Mouse (Mus musculus): ENCODE measurements around the gene Ccdc187. TPM values are rescaled to one million over a fixed set of nuclear protein-coding genes. Genes with fewer than 3 reads are reported as not detected.

Ccdc187 gene
- total RNA-seq, 1 experiment: 0.18 TPM

GRCm38 (mm10) chr2:26264646-26265045, 29.7 kb downstream of the Ccdc187 start:
- Histone ChIP-seq H3K9me3 (ENCODE audit: control insufficient read depth, insufficient read depth, low read depth, low read length) (no peaks in the 10 kb centered on the region), H3K36me3 (ENCODE audit: control insufficient read depth, insufficient read depth, low read length, poor library complexity, severe bottlenecking) (no peaks in the 10 kb centered on the region), H3K9ac (ENCODE audit: insufficient read depth, low read depth, low read length, poor library complexity, severe bottlenecking) (no peak overlapping the region), H3K4me1 (ENCODE audit: control insufficient read depth in 2 of 2, insufficient read depth in 2 of 2, low read length in 2 of 2, poor library complexity in 1 of 2) (no peaks in the 10 kb centered on the region), H3K27ac (ENCODE audit: insufficient read depth, low read depth, low read length, poor library complexity, severe bottlenecking) (no peak overlapping the region), H3K4me3 (ENCODE audit: insufficient read depth in 1 of 2, low read depth in 1 of 2, low read length in 2 of 2, poor library complexity in 1 of 2, severe bottlenecking in 1 of 2) (no peak overlapping the region)
- in situ Hi-C loops (cut with MboI; ENCODE audit: low sequenced_read_pairs in 2 of 2, unreplicated experiment in 2 of 2): no loop called here
- TF ChIP-seq ZC3H11A (IDR thresholded peaks at IDR 0.05; ENCODE audit: borderline replicate concordance, low read depth, low read length) (no peak), CHD2 (IDR thresholded peaks at IDR 0.05; ENCODE audit: low read depth, low read length) (no peak), ZNF384 (IDR thresholded peaks at IDR 0.05; ENCODE audit: low read depth, low read length) (no peak), MAFK (IDR thresholded peaks at IDR 0.05; ENCODE audit: insufficient read depth, low read depth, low read length) (no peak), HCFC1 (IDR thresholded peaks at IDR 0.05; ENCODE audit: borderline replicate concordance, insufficient read depth, low read length) (no peak)
- no peak for DNase-seq (ENCODE audit: low read depth, low spot score)

DNA sequence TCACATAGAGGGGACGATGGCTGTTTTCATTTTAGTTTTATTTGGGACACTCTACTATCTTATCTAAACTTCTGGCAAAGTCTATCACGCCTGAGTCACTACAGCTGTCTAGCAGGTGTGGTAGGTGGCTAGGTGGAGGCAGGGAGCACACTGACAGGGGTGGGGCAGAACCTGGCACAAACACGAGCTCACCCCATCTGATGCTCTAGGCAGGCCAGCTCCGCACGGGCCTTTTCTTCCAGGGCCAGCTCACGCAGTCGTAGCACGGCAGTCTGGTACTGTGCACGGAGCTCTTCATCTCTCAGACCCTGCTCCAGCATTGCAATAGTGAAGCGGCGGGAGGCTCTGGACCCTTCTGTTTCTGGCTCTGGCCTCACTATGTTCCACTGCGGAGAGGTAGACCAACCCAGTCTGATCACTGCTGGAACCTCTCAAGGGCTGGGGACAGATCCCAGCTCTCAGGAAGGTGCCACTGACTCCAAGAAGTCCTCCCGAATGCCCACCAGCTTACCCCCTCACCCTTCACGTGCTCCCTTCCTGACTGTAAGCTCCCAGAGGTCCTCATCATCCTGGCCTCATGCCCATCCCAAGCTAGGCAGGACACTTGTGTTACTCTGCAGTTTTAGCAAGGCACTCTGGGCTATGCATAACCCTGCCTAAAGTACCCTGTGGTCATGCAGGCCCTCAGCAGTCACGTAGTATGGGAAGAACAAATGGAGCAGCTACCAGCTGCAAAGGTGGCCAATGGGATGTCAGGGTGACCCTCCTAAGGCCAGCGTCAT, 36.9 kb downstream of the Ccdc187 start:
- Histone ChIP-seq H3K4me3 (ENCODE audit: insufficient read depth in 1 of 2, low read depth in 1 of 2, low read length in 2 of 2, poor library complexity in 1 of 2, severe bottlenecking in 1 of 2) (no peak overlapping the region), H3K4me1 (ENCODE audit: control insufficient read depth in 2 of 2, insufficient read depth in 2 of 2, low read length in 2 of 2, poor library complexity in 1 of 2) (peaks cover 0 to 11% of the 10 kb centered on the region in 2 experiments; a peak in 1 of 4 replicates), H3K36me3 (ENCODE audit: control insufficient read depth, insufficient read depth, low read length, poor library complexity, severe bottlenecking) (no peaks in the 10 kb centered on the region), H3K9ac (ENCODE audit: insufficient read depth, low read depth, low read length, poor library complexity, severe bottlenecking) (no peak overlapping the region), H3K9me3 (ENCODE audit: control insufficient read depth, insufficient read depth, low read depth, low read length) (no peaks in the 10 kb centered on the region), H3K27ac (ENCODE audit: insufficient read depth, low read depth, low read length, poor library complexity, severe bottlenecking) (no peak overlapping the region)
- in situ Hi-C loops (cut with MboI; ENCODE audit: low sequenced_read_pairs in 2 of 2, unreplicated experiment in 2 of 2): no loop called here
- DNase-seq (ENCODE audit: low read depth, low spot score): no peak
- TF ChIP-seq HCFC1 (IDR thresholded peaks at IDR 0.05; ENCODE audit: borderline replicate concordance, insufficient read depth, low read length) (no peak), ZNF384 (IDR thresholded peaks at IDR 0.05; ENCODE audit: low read depth, low read length) (no peak), CHD2 (IDR thresholded peaks at IDR 0.05; ENCODE audit: low read depth, low read length) (no peak), MAFK (IDR thresholded peaks at IDR 0.05; ENCODE audit: insufficient read depth, low read depth, low read length) (no peak), ZC3H11A (IDR thresholded peaks at IDR 0.05; ENCODE audit: borderline replicate concordance, low read depth, low read length) (no peak)

DNA sequence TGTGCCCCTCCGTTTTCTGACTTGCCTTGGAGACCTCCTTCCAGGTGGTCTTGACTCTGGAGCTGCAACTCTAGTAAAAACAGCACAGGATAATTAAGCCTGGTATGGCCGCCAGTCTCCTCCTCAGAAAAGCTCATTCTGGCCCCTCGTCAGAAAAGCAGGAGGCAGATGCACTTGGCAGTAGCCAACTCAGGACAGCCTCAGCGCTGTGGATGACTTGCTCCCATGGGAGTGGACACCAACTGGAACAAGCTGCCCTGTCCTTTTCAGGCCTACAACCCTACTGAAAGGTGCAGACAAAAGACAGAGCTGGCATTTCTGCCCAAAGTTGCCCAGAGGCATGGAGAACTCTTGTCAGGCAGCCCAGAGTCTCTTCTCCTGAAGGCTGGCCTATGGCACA, 39.5 kb downstream of the Ccdc187 start:
- in situ Hi-C loops (cut with MboI; ENCODE audit: low sequenced_read_pairs in 2 of 2, unreplicated experiment in 2 of 2): no loop called here
- H3K4me1 ChIP-seq (ENCODE audit: control insufficient read depth in 2 of 2, insufficient read depth in 2 of 2, low read length in 2 of 2, poor library complexity in 1 of 2): peaks cover 0 to 11% of the 10 kb centered on the region in 2 experiments; a peak in 1 of 4 replicates
- H3K4me3 ChIP-seq (ENCODE audit: insufficient read depth in 1 of 2, low read depth in 1 of 2, low read length in 2 of 2, poor library complexity in 1 of 2, severe bottlenecking in 1 of 2): no peak overlapping the region
- H3K9ac ChIP-seq (ENCODE audit: insufficient read depth, low read depth, low read length, poor library complexity, severe bottlenecking): no peak overlapping the region
- no peaks in the 10 kb centered on the region for H3K36me3 ChIP-seq (ENCODE audit: control insufficient read depth, insufficient read depth, low read length, poor library complexity, severe bottlenecking)
- DNase-seq (ENCODE audit: low read depth, low spot score): no peak
- TF ChIP-seq CHD2 (IDR thresholded peaks at IDR 0.05; ENCODE audit: low read depth, low read length): no peak
- H3K9me3 ChIP-seq (ENCODE audit: control insufficient read depth, insufficient read depth, low read depth, low read length): no peaks in the 10 kb centered on the region
- H3K27ac ChIP-seq (ENCODE audit: insufficient read depth, low read depth, low read length, poor library complexity, severe bottlenecking): no peak overlapping the region

GRCm38 (mm10) chr2:26252514-26253206, 41.7 kb downstream of the Ccdc187 start:
- Histone ChIP-seq H3K27ac (ENCODE audit: insufficient read depth, low read depth, low read length, poor library complexity, severe bottlenecking) (no peak overlapping the region), H3K9ac (ENCODE audit: insufficient read depth, low read depth, low read length, poor library complexity, severe bottlenecking) (no peak overlapping the region), H3K36me3 (ENCODE audit: control insufficient read depth, insufficient read depth, low read length, poor library complexity, severe bottlenecking) (no peaks in the 10 kb centered on the region), H3K4me1 (ENCODE audit: control insufficient read depth in 2 of 2, insufficient read depth in 2 of 2, low read length in 2 of 2, poor library complexity in 1 of 2) (peaks cover 0 to 9% of the 10 kb centered on the region in 2 experiments; a peak in 1 of 4 replicates), H3K9me3 (ENCODE audit: control insufficient read depth, insufficient read depth, low read depth, low read length) (no peaks in the 10 kb centered on the region), H3K4me3 (ENCODE audit: insufficient read depth in 1 of 2, low read depth in 1 of 2, low read length in 2 of 2, poor library complexity in 1 of 2, severe bottlenecking in 1 of 2) (no peak overlapping the region; a peak in 1 of 4 replicates)
- TF ChIP-seq ZC3H11A (IDR thresholded peaks at IDR 0.05; ENCODE audit: borderline replicate concordance, low read depth, low read length) (no peak), HCFC1 (IDR thresholded peaks at IDR 0.05; ENCODE audit: borderline replicate concordance, insufficient read depth, low read length) (no peak), ZNF384 (IDR thresholded peaks at IDR 0.05; ENCODE audit: low read depth, low read length) (no peak), CHD2 (IDR thresholded peaks at IDR 0.05; ENCODE audit: low read depth, low read length) (no peak), MAFK (IDR thresholded peaks at IDR 0.05; ENCODE audit: insufficient read depth, low read depth, low read length) (no peak)
- in situ Hi-C loops (cut with MboI; ENCODE audit: low sequenced_read_pairs in 2 of 2, unreplicated experiment in 2 of 2): no loop called here
- no peak for DNase-seq (ENCODE audit: low read depth, low spot score)
